Mouse (Mus musculus): ENCODE results near the gene Usp39. TPM values are rescaled to one million over a fixed set of nuclear protein-coding genes. Genes with fewer than 3 reads are reported as not detected.

Gene Usp39
- 10 to 100 TPM; 29.7 to 32.9 TPM for total RNA-seq (2021)
- long read RNA-seq, experiment 1, transcript Usp39-201 (13 exons, 2,244 nt), result major isoform, 38 of 49 reads
- long read RNA-seq, experiment 1, partial matches to known transcripts, result 0 of 49 reads
- long read RNA-seq, experiment 1, other reads (novel, unspliced or antisense), result 11 of 49 reads
- long read RNA-seq, experiment 2, transcript Usp39-201 (13 exons, 2,244 nt), result major isoform, 37 of 42 reads
- long read RNA-seq, experiment 2, partial matches to known transcripts, result 0 of 42 reads
- long read RNA-seq, experiment 2, other reads (novel, unspliced or antisense), result 5 of 42 reads

- DNase-seq (ENCODE audit: low spot score in 2 of 2), result peak; percentile 91 to 96
Observed at GRCm38 (mm10) chr6:72345074-72345567, at the start of gene Usp39. Gene Usp39 (minus strand): TSS chr6:72345184.

- no peak for DNase-seq (ENCODE audit: low spot score in 2 of 2)
Observed at GRCm38 (mm10) chr6:72392341-72392740, 47.4 kb upstream of the Usp39 start.

GRCm38 (mm10) chr6:72390795-72391521, 46.0 kb upstream of the Usp39 start:
- DNase-seq (ENCODE audit: low spot score in 2 of 2), result no peak

DNA sequence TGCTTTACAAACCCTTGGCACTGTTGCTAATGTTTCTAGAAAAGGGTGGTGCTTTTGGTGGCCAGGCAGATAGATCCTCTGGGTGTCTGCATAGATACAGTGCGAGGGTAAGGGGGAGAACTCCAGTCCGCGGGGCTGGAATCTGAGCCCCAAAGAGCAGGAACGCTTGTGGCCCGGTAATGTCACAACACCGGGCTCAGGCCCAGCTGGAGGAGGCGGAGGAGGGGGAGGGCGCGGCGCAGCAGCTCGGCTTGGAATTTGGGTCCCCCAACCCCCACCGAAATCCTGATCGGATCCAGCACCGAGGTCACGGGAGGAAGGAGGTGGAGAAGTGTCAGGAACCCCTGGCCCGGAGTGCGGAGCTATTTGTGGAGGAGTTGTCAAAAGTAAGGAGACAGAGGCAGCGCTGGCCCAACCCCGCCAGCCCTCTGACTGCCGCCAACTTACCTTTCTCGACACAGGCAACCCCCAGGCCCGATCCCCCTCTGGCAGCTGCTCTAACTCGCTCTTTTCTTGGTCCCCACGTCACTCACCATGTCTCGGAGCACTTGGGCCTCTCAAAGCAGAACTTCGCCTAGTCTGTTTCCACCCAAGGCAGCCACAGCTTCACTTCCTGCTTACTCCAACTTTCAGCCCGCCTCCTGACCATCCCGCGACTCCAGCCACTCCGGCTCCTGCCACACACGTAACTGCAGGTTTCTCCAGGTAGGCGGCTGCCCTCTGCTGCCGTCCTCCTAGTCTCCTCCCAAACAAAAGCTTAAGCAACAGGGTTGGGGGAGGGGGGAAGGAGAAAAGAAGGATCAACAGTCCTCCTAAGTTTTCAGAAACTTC, 45.2 kb upstream of the Usp39 start, which contains the start of gene Vamp8:
TSS of gene Vamp8 (minus strand) at position 763 of the 831 bp plus-strand sequence.
- DNase-seq (ENCODE audit: low spot score in 2 of 2), result peak; percentile 29 to 55

DNA sequence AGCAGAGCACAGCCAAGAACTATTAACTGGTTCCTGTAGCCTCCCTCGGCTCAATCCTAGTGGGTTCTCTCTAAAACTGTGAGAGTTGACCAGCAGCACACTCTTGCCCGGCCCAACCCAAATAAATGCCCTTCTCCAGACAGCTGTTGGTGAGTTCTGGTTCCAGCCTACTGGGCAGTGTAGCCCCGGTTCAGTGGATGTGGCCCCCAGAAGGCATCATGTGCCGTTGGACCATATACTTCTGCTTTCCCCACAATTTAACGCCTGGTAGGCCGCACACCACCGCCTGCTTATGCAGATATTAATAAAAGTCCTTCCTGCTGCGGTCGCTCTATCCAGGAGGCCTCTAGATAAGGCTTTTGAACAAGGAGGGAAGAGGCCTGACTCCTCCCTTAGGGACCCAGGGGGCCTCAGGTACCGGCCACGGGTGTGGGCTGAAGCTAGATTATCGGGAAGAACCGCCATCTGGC, 44.5 kb upstream of the Usp39 start:
- DNase-seq (ENCODE audit: low spot score in 2 of 2), result peak; percentile 8 to 49

- DNase-seq (ENCODE audit: low spot score in 2 of 2), result no peak
Observed at GRCm38 (mm10) chr6:72388791-72389329, 43.9 kb upstream of the Usp39 start.

DNA sequence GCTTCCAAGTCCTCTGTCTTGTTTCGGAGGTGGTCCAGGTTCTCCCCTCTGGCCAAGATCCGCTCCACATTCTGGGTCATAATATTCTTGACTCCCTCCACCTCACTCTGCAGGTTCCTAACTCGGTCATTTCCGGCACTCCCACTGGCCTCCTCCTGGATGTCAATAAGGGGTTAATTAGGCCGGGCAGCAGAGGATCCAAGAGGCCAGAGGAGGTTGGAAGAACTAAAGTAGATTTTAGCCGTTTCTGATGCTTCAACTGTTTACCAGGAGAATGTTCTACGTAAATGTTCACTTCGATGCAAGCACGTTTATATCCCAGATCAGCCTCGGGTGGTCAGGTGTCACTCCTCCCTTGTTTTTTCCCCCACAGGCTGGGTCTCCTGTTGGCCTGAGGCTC, 43.3 kb upstream of the Usp39 start:
- no peak for DNase-seq (ENCODE audit: low spot score in 2 of 2)

- DNase-seq (ENCODE audit: low spot score in 2 of 2), result no peak
Observed at GRCm38 (mm10) chr6:72387816-72388215, 42.8 kb upstream of the Usp39 start.

DNA sequence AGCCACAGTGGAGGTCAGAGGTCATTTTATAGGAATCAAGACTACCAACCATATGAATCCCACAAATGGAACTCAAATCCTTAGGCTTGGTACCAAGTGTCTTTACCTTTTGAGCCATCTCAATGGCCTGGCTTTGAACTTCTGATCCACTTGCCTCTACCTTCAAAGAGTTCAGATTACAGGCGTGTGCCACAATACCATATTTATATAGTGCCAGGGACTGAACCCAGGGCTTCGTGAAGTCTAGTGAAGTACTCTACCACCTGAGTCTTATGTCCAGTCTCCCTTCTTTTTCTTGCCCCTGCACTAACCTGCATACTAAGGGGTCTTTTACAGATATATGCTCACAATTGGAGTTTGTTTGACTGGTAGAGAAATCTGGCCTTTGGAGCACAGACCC, 41.6 kb upstream of the Usp39 start:
- no peak for DNase-seq (ENCODE audit: low spot score in 2 of 2)

DNA sequence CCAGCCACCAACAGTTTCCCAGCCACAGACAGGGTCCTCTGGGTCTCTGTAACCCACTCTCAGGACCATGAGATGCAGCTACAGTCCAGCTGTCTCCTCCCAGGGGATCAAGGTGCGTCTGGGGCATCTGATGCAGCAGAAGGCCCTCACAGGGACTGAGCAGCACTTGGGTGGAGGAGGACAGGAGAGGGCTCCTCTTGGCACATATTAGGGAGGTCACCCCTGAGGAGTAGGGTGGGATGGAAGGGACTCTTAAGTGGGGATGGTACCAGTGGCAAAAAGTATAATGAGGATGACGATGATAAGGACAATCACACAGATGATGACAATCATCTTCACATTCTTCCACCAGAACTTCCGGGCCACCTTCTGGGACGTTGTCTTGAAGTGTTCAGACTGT, 40.3 kb upstream of the Usp39 start:
- DNase-seq (ENCODE audit: low spot score in 2 of 2), result no peak

GRCm38 (mm10) chr6:72383952-72384351, 39.0 kb upstream of the Usp39 start:
- DNase-seq (ENCODE audit: low spot score in 2 of 2), result no peak

- no peak for DNase-seq (ENCODE audit: low spot score in 2 of 2)
Observed at GRCm38 (mm10) chr6:72383142-72383820, 38.3 kb upstream of the Usp39 start.

DNA sequence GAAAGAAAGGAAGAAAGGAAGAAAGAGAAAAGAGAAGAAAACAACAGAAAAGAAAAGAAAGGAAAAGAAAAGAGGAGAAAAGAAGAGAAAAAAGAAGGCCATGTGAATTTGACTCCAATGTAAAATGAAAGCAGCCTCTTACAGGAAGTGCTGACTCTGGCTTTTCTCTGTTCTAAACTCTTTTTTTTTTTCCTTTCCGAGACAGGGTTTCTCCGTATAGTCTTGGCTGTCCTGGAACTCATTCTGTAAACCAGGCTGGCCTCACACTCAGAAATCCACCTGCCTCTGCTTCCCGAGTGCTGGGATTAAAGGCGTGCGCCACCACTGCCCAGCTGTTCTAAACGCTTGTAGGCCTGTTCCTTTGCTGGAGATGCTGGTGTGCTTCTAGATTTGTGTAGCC, 37.5 kb upstream of the Usp39 start:
- DNase-seq (ENCODE audit: low spot score in 2 of 2), result no peak

- peak; percentile 40 to 51 for DNase-seq (ENCODE audit: low spot score in 2 of 2)
Observed at GRCm38 (mm10) chr6:72380131-72380770, 35.3 kb upstream of the Usp39 start, which contains the start of gene Vamp5. Gene Vamp5 (minus strand): TSS chr6:72380468.

DNA sequence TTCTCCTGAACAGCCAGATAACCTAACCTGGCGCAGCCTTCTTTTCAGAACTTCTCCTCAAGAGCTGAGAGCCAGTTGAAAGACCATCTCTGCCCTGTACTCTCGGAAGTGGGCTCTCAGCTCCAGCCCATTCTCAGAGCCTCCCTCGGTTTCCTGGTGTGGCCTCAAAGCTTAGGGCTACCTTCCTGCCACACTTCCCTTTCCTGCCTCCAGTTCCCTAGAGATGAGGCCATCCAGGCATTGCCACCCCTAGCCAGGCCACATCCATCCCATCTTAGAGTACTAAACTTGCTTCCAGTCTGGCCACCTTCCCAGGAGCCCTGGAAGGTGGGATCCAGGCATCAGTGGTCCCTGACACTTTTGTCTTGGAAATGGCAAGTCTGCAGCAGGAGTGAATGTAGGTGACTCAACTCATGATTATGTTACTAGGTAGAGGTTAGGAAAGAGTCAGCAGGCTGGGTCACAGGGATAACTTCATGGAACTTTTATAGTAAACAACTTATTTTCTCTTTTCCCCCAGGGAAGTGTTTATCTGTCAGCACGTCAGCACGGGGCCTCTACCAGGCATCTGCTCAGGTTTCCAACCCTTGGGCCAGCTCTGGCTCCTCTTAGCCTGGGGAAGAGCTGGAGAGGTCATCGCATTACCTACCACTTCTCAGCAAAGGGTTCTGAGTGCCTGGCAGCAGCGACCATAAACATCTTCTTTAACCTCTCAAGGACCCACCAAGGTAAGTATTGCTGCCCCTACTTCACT, 34.6 kb upstream of the Usp39 start:
- DNase-seq (ENCODE audit: low spot score in 2 of 2), result no peak

DNA sequence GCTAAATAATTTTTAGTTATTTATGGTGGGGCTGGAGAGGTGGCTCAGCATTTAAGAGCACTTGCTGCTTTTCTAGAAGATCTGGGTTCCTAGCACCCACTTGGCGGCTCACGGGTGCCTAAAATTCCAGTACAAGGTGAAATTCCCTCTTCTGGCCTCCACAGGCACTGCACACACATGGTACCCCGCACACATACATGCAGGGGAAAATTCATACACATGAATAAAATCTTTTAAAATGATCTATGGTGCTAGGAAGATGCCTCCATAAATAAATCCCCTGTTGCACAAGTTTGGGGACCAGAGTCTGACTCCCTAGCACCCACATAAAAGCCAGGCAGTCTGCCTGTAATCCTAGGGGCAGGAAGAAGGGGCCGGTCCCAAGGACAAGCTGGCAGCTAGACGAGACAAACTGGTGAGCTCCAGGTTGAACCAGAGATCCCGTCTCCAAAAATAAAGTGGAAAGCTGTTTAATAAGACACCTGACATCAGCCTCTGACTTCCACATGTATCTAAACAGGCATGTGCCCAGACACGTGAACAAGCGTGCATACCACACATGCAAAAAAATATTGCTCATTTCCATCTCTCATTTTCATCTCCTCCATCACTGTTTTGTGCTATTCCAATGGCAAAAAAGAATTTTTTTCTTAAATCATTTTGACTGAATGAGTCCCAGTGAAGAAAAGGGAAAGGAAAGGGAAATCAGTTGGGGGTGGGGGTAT, 33.7 kb upstream of the Usp39 start:
- no peak for DNase-seq (ENCODE audit: low spot score in 2 of 2)

- DNase-seq (ENCODE audit: low spot score in 2 of 2), result no peak
Observed at GRCm38 (mm10) chr6:72374820-72375563, 30.0 kb upstream of the Usp39 start.

DNA sequence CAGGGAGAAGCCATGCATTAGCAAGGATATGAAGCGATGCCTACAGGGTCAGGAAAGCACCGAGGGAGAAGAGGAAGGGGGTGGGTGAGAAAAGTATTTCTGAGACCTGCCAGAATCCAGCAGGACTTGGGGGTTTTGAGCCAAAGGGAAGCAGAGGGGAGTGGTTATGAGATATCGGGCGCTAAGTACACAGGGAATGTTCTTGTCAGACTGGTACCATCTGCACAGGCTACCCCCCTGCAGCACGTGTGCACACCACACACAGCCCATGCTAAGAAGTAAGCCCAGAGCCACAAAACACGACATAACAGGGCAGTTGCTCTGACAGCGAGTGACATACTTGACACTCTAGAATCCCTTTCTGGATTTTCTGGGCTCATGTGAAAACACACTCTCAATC, 29.2 kb upstream of the Usp39 start:
- DNase-seq (ENCODE audit: low spot score in 2 of 2), result no peak

Data from layer of hippocampus, postnatal 14 days (tissue).